In the genomic region with DNA sequence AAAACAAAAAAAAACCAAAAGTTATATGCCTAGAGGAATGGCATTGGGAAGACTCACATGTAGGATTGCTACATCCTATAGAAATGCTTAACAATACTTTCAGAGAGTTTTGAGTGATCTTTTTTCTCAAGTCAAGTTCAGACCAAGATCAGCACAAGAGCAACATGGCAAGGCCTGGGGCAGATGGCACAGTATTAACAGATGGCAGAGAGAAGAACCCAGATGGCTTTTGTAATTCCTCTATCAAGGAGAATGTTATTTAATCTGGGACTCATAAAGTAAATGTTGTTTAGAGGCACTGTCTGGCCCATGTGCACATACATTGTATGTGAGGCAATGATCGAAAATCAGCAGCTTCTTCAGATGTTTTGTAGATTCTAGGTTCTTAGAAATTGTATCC, we compare ENCODE assay signal across 31 mouse cellular contexts. TPM values are rescaled to one million over a fixed set of nuclear protein-coding genes. Genes with fewer than 3 reads are reported as not detected.
DNase-seq lines count a peak whose midpoint lies in the region; ATAC-seq and TF ChIP-seq lines count a peak whose summit lies in the region.
"Had no signal": no experiment of that assay in that cellular context is flagged by ENCODE, and none has a peak within 500 bp of the region (broad histone marks: within the 10 kb centered on the region; RNA-seq: fewer than 3 reads in every experiment).

No protein-coding gene starts in this region.

- no peaks in the 10 kb centered on the region for H3K9me3 ChIP-seq in liver, postnatal 0 days (ENCODE audit: low read length)
- H3K9me3 ChIP-seq: heart, embryonic 12.5 days; liver, embryonic 12.5 days; megakaryocyte, embryonic 14.5 days; midbrain, embryonic 12.5 days; neural tube, embryonic 13.5 days; stomach, embryonic 15.5 days had no signal

- no peaks in the 10 kb centered on the region for H3K36me3 ChIP-seq in liver, postnatal 0 days (replicated peaks; ENCODE audit: insufficient read depth, low read length)
- H3K36me3 ChIP-seq: heart, embryonic 12.5 days; liver, embryonic 12.5 days; midbrain, embryonic 12.5 days; neural tube, embryonic 13.5 days; stomach, embryonic 15.5 days had no signal

- peaks cover 5% of the 10 kb centered on the region for H3K4me1 ChIP-seq in cerebellum, adult 2 months (ENCODE audit: control insufficient read depth, insufficient read depth, low read length)
- no peaks in the 10 kb centered on the region for H3K4me1 ChIP-seq in liver, postnatal 0 days (ENCODE audit: insufficient read depth)
- H3K4me1 ChIP-seq: liver, embryonic 12.5 days; megakaryocyte, embryonic 14.5 days; midbrain, embryonic 12.5 days; neural tube, embryonic 13.5 days; stomach, embryonic 15.5 days had no signal

- DNase-seq in layer of hippocampus, adult 9-11 months, result peak; percentile 12
- DNase-seq in layer of hippocampus, postnatal 10 days (ENCODE audit: low spot score in 2 of 2), result no peak
- DNase-seq in cerebellum, adult 2 months, result peak; percentile 69 to 88
- DNase-seq in cerebellum, postnatal 14 days, result peak; percentile 22 to 67
- no peak for DNase-seq in liver, postnatal 0 days
- DNase-seq in left cerebral cortex, adult 11 months (ENCODE audit: low spot score), result no peak
- DNase-seq: adrenal gland, adult 2 months; adrenal gland, postnatal 36 days; B cell, adult 2 months; gastrocnemius, adult 2 months; heart, adult 2 months; heart, postnatal 4 days; kidney, adult 11 months; kidney, postnatal 36 days; left cerebral cortex, postnatal 4 days; lung, adult 18-20 months; lung, postnatal 4 days; right cerebral cortex, postnatal 14 days had no signal

- no peak for TF ChIP-seq EP300 in liver, postnatal 0 days (IDR thresholded peaks at IDR 0.05; ENCODE audit: low read depth)

- no peaks in the 10 kb centered on the region for H3K27me3 ChIP-seq in cerebellum, adult 2 months (ENCODE audit: control insufficient read depth, insufficient read depth, low read length)
- no peaks in the 10 kb centered on the region for H3K27me3 ChIP-seq in liver, postnatal 0 days (ENCODE audit: insufficient read depth, low read length)
- H3K27me3 ChIP-seq: heart, embryonic 12.5 days; liver, embryonic 12.5 days; megakaryocyte, embryonic 14.5 days; midbrain, embryonic 12.5 days; neural tube, embryonic 13.5 days; stomach, embryonic 15.5 days had no signal

- no peak for TF ChIP-seq CTCF in cerebellum, adult 2 months (IDR thresholded peaks at IDR 0.05; ENCODE audit: borderline replicate concordance, insufficient read depth, low read depth, low read length)
- no peak for TF ChIP-seq CTCF in liver, postnatal 0 days (IDR thresholded peaks at IDR 0.05; ENCODE audit: low read depth)

- no peak overlapping the region for H3K9ac ChIP-seq in liver, postnatal 0 days (replicated peaks)
- H3K9ac ChIP-seq: heart, embryonic 12.5 days; hindbrain, embryonic 14.5 days; liver, embryonic 12.5 days; midbrain, embryonic 12.5 days; neural tube, embryonic 13.5 days; stomach, embryonic 15.5 days had no signal

- no peak overlapping the region for H3K4me2 ChIP-seq in liver, postnatal 0 days (ENCODE audit: low read depth, low read length)
- H3K4me2 ChIP-seq: heart, embryonic 12.5 days; hindbrain, embryonic 14.5 days; liver, embryonic 12.5 days; midbrain, embryonic 12.5 days; neural tube, embryonic 13.5 days; stomach, embryonic 15.5 days had no signal

- no peak for TF ChIP-seq POLR2A in cerebellum, adult 2 months (IDR thresholded peaks at IDR 0.05; ENCODE audit: borderline replicate concordance, insufficient read depth, low read length)

- H3K4me3 ChIP-seq in cerebellum, adult 2 months (replicated peaks; ENCODE audit: insufficient read depth, low read depth, low read length), result no peak overlapping the region
- H3K4me3 ChIP-seq in liver, postnatal 0 days (ENCODE audit: low read depth, low read length), result no peak overlapping the region
- H3K4me3 ChIP-seq: erythroblast, embryonic 14.5 days; gastrocnemius, adult 2 months; heart, adult 2 months; heart, embryonic 12.5 days; liver, embryonic 12.5 days; megakaryocyte, embryonic 14.5 days; midbrain, embryonic 12.5 days; neural tube, embryonic 13.5 days; stomach, embryonic 15.5 days had no signal

- WGBS in cerebellum, adult 2 months, result 14% methylated on average over 1 of the region's 1 CpGs
- 67% methylated on average over 1 of the region's 1 CpGs for WGBS in liver, postnatal 0 days (ENCODE audit: insufficient replicate concordance)

- no peak for ATAC-seq in liver, postnatal 0 days
- ATAC-seq: forebrain, embryonic 16.5 days; liver, embryonic 12.5 days; lung, postnatal 0 days had no signal

- peak overlapping the region; percentile 61; the same call in 1 of the 2 replicates for H3K27ac ChIP-seq in cerebellum, adult 2 months (ENCODE audit: insufficient read depth, low read length)
- H3K27ac ChIP-seq in liver, postnatal 0 days (ENCODE audit: low read depth), result no peak overlapping the region
- H3K27ac ChIP-seq: gastrocnemius, adult 2 months; heart, adult 2 months; hindbrain, embryonic 14.5 days; liver, embryonic 12.5 days; midbrain, embryonic 12.5 days; neural tube, embryonic 13.5 days; stomach, embryonic 15.5 days had no signal

RNA-seq across cellular contexts. Expression of a gene that starts 58.3 kb away (rescaled TPM):
- 1 to 10 TPM; 7.0 to 9.1 TPM for total RNA-seq in layer of hippocampus, postnatal 10 days (2021)
- polyA plus RNA-seq in cerebellum, adult 2 months (2012; rRNA removed), result 10.0 and 13.2 TPM in 2 replicates
- not detected in 2 replicates for polyA plus RNA-seq in liver, postnatal 0 days (2015; fragmentation: Nextera tagmentation; extraction: Ambion mirVana)
- total RNA-seq: gastrocnemius, adult 2 months; gastrocnemius, postnatal 4 days; heart, adult 2 months; heart, postnatal 4 days had no signal
- polyA plus RNA-seq: erythroblast, embryonic 14.5 days; heart, adult 2 months; limb, embryonic 14.5 days; liver, embryonic 12.5 days; lung, postnatal 0 days; small intestine, adult 2 months had no signal

Comparison
In these comparisons a context has a peak if more than half of its experiments do, and no peak if none do; other contexts are left out.
1. DNase-seq: peak in layer of hippocampus, adult 9-11 months (single experiment), cerebellum, adult 2 months (2 of 2) and cerebellum, postnatal 14 days (2 of 2); none in layer of hippocampus, postnatal 10 days (0 of 2), liver, postnatal 0 days (single experiment) and left cerebral cortex, adult 11 months (single experiment).
2. RNA of a gene that starts 58.3 kb away (polyA plus RNA-seq): 10.0 to 13.2 TPM in cerebellum, adult 2 months; not detected in liver, postnatal 0 days; every median in the first group is over 10 times any median in the second.